Mouse (Mus musculus): ENCODE measurements at regions not wholly inside any gene's neighbourhood (a gene's known extent, or its start where the extent isn't known, plus 50 kb on each side); places are given as distances from the start of the nearest gene placed in this dataset.

GRCm38 (mm10) chr9:113044556-113045178, 663.4 kb downstream of the Pdcd6ip start:
- Histone ChIP-seq H3K9me3 (no peaks in the 10 kb centered on the region), H3K27ac (no peak overlapping the region), H3K4me3 (no peak overlapping the region), H3K27me3 (ENCODE audit: poor library complexity, severe bottlenecking) (no peaks in the 10 kb centered on the region), H3K36me3 (replicated peaks) (no peaks in the 10 kb centered on the region), H3K4me1 (no peaks in the 10 kb centered on the region)
- WGBS: 89% methylated on average over 4 of the region's 4 CpGs
- DNase-seq (ENCODE audit: extremely low spot score, low spot score): no peak

- Histone ChIP-seq H3K9me3 (no peaks in the 10 kb centered on the region), H3K4me1 (no peaks in the 10 kb centered on the region), H3K36me3 (replicated peaks) (no peaks in the 10 kb centered on the region), H3K27me3 (ENCODE audit: poor library complexity, severe bottlenecking) (no peaks in the 10 kb centered on the region), H3K4me3 (no peak overlapping the region), H3K27ac (no peak overlapping the region)
- DNase-seq (ENCODE audit: extremely low spot score, low spot score): no peak
- 91% methylated on average over 6 of the region's 6 CpGs for WGBS
Observed at GRCm38 (mm10) chr9:113040885-113041284, 667.2 kb downstream of the Pdcd6ip start.

- Histone ChIP-seq H3K4me3 (no peak overlapping the region), H3K27me3 (ENCODE audit: poor library complexity, severe bottlenecking) (no peaks in the 10 kb centered on the region), H3K4me1 (no peaks in the 10 kb centered on the region), H3K36me3 (replicated peaks) (no peaks in the 10 kb centered on the region), H3K27ac (no peak overlapping the region), H3K9me3 (no peaks in the 10 kb centered on the region)
- DNase-seq (ENCODE audit: extremely low spot score, low spot score): no peak
- WGBS: 88% methylated on average over 5 of the region's 5 CpGs
Observed at GRCm38 (mm10) chr9:113033996-113034395, 674.1 kb downstream of the Pdcd6ip start.

GRCm38 (mm10) chr9:113029091-113029490, 679.0 kb downstream of the Pdcd6ip start:
- DNase-seq (ENCODE audit: extremely low spot score, low spot score): no peak
- H3K27ac ChIP-seq: no peak overlapping the region
- no peaks in the 10 kb centered on the region for H3K4me1 ChIP-seq
- H3K4me3 ChIP-seq: no peak overlapping the region
- 92% methylated on average over 4 of the region's 4 CpGs for WGBS
- no peaks in the 10 kb centered on the region for H3K27me3 ChIP-seq (ENCODE audit: poor library complexity, severe bottlenecking)
- no peaks in the 10 kb centered on the region for H3K36me3 ChIP-seq (replicated peaks)
- no peaks in the 10 kb centered on the region for H3K9me3 ChIP-seq

- WGBS: 88% methylated on average over 4 of the region's 4 CpGs
- H3K4me3 ChIP-seq: no peak overlapping the region
- H3K36me3 ChIP-seq (replicated peaks): no peaks in the 10 kb centered on the region
- no peaks in the 10 kb centered on the region for H3K9me3 ChIP-seq
- no peaks in the 10 kb centered on the region for H3K27me3 ChIP-seq (ENCODE audit: poor library complexity, severe bottlenecking)
- H3K4me1 ChIP-seq: no peaks in the 10 kb centered on the region
- DNase-seq (ENCODE audit: extremely low spot score, low spot score): no peak
- H3K27ac ChIP-seq: no peak overlapping the region
Observed at GRCm38 (mm10) chr9:113026904-113027193, 681.2 kb downstream of the Pdcd6ip start.

- WGBS: 77% methylated on average over 4 of the region's 4 CpGs
Observed at GRCm38 (mm10) chr9:113026096-113026903, 681.8 kb downstream of the Pdcd6ip start.

GRCm38 (mm10) chr9:113021866-113022645, 686.0 kb downstream of the Pdcd6ip start:
- 89% methylated on average over 6 of the region's 6 CpGs for WGBS
- H3K27ac ChIP-seq: no peak overlapping the region
- H3K36me3 ChIP-seq (replicated peaks): no peaks in the 10 kb centered on the region
- no peak for DNase-seq (ENCODE audit: extremely low spot score, low spot score)
- H3K4me1 ChIP-seq: no peaks in the 10 kb centered on the region
- no peaks in the 10 kb centered on the region for H3K27me3 ChIP-seq (ENCODE audit: poor library complexity, severe bottlenecking)
- H3K4me3 ChIP-seq: no peak overlapping the region
- no peaks in the 10 kb centered on the region for H3K9me3 ChIP-seq

More at GRCm38 (mm10) chr9:113026096-113026903, 681.8 kb downstream of the Pdcd6ip start:
- no peak overlapping the region for H3K4me3 ChIP-seq
- no peak for DNase-seq (ENCODE audit: extremely low spot score, low spot score)
- no peaks in the 10 kb centered on the region for H3K36me3 ChIP-seq (replicated peaks)
- no peak overlapping the region for H3K27ac ChIP-seq
- no peaks in the 10 kb centered on the region for H3K4me1 ChIP-seq
- no peaks in the 10 kb centered on the region for H3K27me3 ChIP-seq (ENCODE audit: poor library complexity, severe bottlenecking)
- no peaks in the 10 kb centered on the region for H3K9me3 ChIP-seq

GRCm38 (mm10) chr9:113019576-113019975, 688.5 kb downstream of the Pdcd6ip start:
- WGBS: 90% methylated on average over 6 of the region's 6 CpGs
- Histone ChIP-seq H3K9me3 (no peaks in the 10 kb centered on the region), H3K27me3 (ENCODE audit: poor library complexity, severe bottlenecking) (no peaks in the 10 kb centered on the region), H3K4me1 (no peaks in the 10 kb centered on the region), H3K27ac (no peak overlapping the region), H3K4me3 (no peak overlapping the region), H3K36me3 (replicated peaks) (no peaks in the 10 kb centered on the region)
- DNase-seq (ENCODE audit: extremely low spot score, low spot score): no peak

GRCm38 (mm10) chr9:113008106-113008505, 700.0 kb downstream of the Pdcd6ip start:
- no peaks in the 10 kb centered on the region for H3K27me3 ChIP-seq (ENCODE audit: poor library complexity, severe bottlenecking)
- WGBS: 92% methylated on average over 4 of the region's 4 CpGs
- DNase-seq (ENCODE audit: extremely low spot score, low spot score): no peak
- no peaks in the 10 kb centered on the region for H3K36me3 ChIP-seq (replicated peaks)
- H3K4me1 ChIP-seq: no peaks in the 10 kb centered on the region
- H3K27ac ChIP-seq: no peak overlapping the region
- H3K9me3 ChIP-seq: no peaks in the 10 kb centered on the region
- H3K4me3 ChIP-seq: no peak overlapping the region

- WGBS: 88% methylated on average over 1 of the region's 1 CpGs
- Histone ChIP-seq H3K27me3 (ENCODE audit: poor library complexity, severe bottlenecking) (no peaks in the 10 kb centered on the region), H3K36me3 (replicated peaks) (no peaks in the 10 kb centered on the region), H3K4me1 (no peaks in the 10 kb centered on the region), H3K27ac (no peak overlapping the region), H3K4me3 (no peak overlapping the region), H3K9me3 (no peaks in the 10 kb centered on the region)
- DNase-seq (ENCODE audit: extremely low spot score, low spot score): no peak
Observed at GRCm38 (mm10) chr9:112996204-112996603, 711.9 kb downstream of the Pdcd6ip start.

- Histone ChIP-seq H3K9me3 (no peaks in the 10 kb centered on the region), H3K27me3 (ENCODE audit: poor library complexity, severe bottlenecking) (no peaks in the 10 kb centered on the region), H3K36me3 (replicated peaks) (no peaks in the 10 kb centered on the region), H3K27ac (no peak overlapping the region), H3K4me1 (no peaks in the 10 kb centered on the region), H3K4me3 (no peak overlapping the region)
- WGBS: 91% methylated on average over 4 of the region's 4 CpGs
- no peak for DNase-seq (ENCODE audit: extremely low spot score, low spot score)
Observed at GRCm38 (mm10) chr9:112994774-112995173, 713.3 kb downstream of the Pdcd6ip start.

- Histone ChIP-seq H3K9me3 (no peaks in the 10 kb centered on the region), H3K4me3 (no peak overlapping the region), H3K27me3 (ENCODE audit: poor library complexity, severe bottlenecking) (no peaks in the 10 kb centered on the region), H3K4me1 (no peaks in the 10 kb centered on the region), H3K27ac (no peak overlapping the region), H3K36me3 (replicated peaks) (no peaks in the 10 kb centered on the region)
- WGBS: 87% methylated on average over 2 of the region's 2 CpGs
- DNase-seq (ENCODE audit: extremely low spot score, low spot score): no peak
Observed at GRCm38 (mm10) chr9:112993627-112994026, 714.4 kb downstream of the Pdcd6ip start.

GRCm38 (mm10) chr9:112992937-112993336, 715.1 kb downstream of the Pdcd6ip start:
- Histone ChIP-seq H3K9me3 (no peaks in the 10 kb centered on the region), H3K36me3 (replicated peaks) (no peaks in the 10 kb centered on the region), H3K4me3 (no peak overlapping the region), H3K27me3 (ENCODE audit: poor library complexity, severe bottlenecking) (no peaks in the 10 kb centered on the region), H3K27ac (no peak overlapping the region), H3K4me1 (no peaks in the 10 kb centered on the region)
- WGBS: 75% methylated on average over 3 of the region's 3 CpGs
- DNase-seq (ENCODE audit: extremely low spot score, low spot score): no peak

All from forebrain, embryonic 10.5 days (tissue).